Mouse (Mus musculus): ENCODE measurements at regions not wholly inside any gene's neighbourhood (a gene's known extent, or its start where the extent isn't known, plus 50 kb on each side); places are given as distances from the start of the nearest gene placed in this dataset.
A peak's percentile ranks its signal among the peaks of the same experiment; 100 is the strongest.

DNA sequence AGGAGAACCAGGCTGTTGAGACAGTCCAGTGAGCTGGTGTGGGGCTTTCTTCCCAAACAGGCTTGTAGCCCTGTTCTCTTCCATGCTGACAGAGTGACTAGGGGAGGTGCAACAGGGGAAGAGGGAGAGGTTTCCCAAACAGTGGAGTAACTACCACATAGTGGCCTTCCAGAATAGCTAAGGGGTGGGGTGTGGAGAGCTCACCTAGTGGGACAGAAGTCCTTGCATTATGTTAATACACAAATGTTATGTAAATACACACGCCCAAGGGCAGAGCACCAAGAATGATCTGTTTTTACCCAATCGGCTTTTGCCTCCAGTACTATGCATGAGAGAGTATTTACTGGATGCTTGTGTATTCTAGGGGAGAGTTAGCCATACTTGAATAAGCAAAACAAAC is 226.6 kb upstream of the Hs6st1 start:
- ATAC-seq, result no peak

DNA sequence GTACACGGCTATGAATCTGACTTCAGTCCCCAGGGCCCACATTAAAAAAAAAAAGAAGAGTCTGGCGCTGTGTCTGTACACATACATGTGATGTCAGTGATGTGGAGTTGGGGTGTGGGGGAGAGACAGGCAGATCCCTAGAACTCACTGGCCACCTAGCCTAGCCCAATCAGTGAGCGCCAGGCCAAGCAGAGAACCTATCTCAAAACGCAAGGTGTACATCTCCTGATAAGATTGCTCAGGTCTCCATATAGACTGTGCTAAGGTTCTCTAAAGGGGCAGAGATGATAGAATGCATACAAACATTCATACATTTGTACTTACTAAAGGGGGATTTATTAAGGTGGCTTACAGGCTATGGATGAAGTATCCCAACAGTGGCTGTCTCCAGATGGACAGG is 225.5 kb upstream of the Hs6st1 start:
- ATAC-seq, result no peak

DNA sequence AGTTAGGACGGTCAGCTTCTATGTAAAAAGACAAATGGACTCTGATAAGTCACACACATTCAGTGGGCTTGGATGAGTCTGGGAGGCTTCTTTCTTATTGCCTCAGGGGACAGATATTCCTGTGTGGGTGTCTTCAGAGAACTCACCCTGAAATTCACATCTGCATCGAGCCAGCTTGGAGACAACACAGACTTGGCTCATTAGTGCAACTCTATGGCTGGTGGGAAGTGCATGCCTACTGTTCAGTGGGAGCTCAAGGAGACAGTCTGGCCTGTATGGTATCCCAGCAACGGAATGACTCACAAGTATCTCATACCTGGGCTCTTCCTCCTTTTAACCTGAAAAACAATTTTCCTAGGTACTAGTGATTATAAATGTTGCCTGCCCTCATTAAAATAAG is 224.6 kb upstream of the Hs6st1 start:
- ATAC-seq, result no peak

DNA sequence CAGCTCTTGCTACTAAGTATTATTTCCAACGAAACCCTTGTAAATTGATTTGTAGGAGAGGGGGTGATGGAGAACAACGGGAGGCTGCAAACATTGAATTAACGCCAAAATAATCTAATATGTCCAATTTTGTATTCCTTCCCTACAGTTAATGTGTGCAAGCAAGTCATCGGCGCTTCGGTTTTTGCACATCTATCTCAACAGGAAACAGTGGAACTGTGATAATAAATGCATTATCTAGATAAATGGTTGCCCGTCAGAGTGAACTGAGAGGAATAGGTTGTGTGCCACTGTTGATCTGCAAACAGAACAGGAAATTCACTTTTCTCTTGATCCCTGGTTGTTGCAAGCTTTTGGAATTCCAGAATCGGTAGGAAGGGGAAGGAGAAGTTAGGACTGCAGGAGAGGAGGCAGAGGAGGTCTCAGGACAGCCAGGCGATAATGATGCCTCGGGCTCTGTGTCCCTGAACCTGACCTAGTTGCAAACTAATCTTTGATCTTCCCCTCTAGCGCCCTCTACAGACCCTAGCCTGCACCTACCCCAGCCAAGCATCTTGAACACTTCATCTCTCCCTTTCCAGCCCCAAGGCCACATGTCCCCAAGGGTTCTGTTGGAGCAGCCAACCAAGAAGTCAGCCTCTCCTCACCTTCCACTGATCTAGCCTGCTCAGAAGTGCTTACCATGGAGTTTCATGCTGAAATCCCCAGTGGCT is 221.8 kb upstream of the Hs6st1 start:
- ATAC-seq, result no peak

DNA sequence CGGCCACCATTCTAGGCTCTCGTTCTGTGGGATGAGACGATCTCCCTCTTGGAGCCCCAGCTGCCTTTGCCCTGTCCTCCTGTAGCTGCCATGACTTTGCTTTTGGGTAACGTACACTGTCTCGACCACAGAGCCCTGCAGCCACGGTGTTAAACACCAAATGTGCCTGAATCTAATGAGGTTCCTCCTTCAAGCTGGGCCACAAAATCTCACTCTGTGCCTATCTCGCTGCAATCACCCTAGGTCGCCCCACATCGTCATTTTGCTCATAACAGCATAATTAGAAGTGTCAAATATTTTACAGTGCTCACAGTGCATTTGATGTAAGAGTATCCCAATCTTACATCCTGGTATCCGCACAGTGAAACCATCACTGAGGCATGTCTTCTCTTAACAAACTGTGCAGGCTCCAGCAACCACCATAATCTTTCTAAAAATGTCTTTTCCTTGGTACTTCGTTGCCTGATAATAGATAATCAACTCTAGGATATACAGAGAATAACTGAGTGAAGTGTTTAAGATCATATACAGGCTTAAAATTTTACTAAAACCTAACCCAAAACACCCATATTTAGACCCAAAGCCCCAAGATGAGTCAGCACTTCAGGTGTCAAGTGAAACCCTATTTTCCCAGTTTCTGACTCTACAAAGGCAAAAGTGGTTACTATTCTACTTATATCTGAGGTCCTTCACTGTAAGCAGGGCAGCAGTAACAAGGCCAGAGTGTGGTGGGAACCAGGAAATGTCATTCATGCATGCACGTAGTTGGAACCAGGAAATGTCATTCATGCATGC is 219.8 kb upstream of the Hs6st1 start:
- no peak for ATAC-seq

DNA sequence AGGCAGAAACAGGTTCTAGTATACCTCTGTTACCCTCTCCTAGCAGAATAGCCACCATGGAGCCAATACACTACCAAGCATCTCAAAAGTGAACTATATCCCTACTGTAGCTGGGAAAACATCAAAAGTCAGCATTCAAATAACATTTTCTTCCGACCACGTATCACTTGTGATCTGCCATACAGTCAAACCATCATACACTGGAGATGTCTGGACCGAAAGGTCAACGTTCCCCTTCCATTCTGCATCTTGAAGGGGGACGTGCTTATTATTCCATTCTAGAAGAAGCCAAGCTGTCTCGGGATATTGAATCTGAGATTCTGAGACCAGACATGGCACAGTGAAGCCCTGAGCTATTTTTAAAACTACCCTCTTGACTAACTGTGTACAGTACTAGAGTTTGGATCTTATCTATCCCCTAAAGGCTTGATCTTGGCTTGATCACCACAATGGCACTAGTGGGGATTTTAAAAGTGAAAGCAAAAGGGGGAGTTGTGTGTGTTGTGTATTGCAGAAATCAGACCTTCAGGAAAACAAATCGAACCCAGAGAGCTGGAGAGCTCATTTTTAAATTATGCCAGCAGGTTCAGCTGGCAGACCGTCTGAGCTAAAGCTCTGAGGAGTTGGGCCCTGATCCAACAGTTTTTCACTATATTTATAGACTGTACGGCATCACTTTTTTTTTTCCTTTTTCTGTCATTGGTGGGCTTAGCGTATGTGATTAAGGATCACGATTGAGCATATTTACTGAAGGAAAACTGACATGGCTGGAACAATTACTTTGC is 218.6 kb upstream of the Hs6st1 start:
- no peak for ATAC-seq

DNA sequence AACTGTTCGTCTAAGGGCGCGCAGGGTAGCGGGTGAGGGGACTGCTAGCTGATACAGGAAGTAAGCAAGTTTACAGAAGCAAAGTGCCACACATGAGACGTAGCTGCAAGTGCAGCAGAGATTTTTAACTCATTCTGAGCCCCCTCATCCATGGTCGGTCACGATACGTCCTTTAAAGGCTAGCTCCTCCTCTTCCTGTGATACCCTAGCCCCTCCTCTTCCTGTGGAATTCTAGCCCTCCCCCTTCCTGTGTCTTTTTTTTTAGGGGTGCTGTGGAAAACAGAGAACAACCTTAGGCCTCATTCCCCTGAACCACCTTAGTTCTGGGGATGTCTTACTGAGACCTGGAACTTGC is 218.0 kb upstream of the Hs6st1 start:
- ATAC-seq, result no peak

DNA sequence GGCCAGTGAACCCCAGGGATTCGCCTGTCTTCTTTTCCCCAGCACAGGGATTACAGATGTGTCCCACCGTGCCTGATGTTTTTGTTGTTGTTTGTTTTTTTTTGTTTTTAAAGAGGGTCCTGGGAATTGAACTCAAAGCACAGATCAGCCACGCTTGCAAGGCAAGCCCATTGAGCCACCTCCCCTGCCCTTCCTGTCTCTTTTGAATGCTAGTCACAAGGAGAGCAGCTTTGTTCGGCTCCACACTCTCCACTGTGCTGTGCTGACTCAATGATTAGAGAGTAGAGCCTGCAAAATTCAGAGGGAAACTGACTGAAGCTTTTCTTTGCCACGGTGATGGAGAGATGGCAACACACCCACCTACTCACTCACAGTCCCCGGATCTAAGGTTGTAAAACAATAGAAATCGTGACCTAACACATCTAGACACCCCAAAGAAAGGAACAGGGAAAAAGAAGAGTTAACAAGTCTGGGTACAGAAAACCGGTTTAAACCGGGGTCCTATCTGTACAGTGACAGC is 217.6 kb upstream of the Hs6st1 start:
- no peak for ATAC-seq

DNA sequence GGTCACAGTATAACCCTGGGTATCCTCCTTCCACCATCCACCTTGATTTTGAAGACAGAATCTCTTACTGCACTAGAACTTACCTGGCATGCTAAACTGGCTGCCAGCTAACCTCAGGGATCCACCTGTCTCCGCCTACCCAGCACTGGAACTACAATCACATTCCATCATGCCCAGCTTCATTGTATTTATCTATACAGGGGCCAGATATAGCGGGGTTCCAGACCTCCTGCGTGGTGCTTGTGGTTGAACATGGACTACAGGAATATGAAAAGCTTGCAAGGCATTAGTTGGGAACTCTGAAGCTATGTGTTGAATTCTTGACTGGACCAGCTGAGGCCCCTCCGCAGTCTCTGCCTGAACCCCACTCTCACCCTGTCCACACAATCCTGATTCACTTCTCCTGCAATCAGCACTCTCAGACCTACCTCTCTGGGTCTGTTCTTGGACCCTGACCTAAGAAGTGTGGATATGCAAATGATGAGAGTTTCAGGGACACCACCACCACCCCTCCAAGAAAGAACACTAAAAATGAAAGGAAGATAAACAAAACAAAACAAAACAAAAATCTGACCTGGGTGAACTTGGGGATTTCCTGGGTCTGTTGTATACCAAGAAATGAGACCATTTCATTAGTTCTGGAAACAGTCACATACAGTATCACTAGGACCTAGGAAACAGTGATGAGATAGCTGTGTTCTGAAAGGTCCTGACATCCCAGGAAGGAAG is 216.4 kb upstream of the Hs6st1 start:
- no peak for ATAC-seq

DNA sequence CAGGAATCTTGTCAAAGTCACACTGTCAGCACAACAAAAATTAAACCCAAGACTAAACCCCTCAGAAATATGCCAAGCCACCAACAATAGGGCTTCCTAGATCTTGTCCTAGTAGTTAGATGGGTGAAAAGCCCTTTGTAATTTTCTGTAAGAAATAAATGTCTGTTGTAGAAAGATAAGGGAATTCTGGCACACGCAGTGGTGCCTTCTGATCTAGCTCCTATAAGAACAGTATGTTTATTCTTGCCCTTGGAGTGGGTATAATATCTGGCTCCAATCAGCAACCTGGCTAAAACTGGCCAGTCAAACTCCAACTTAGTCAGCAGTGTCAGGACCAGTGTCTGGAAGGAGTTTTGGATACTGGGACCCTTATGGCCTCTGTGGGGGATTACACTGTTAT is 215.2 kb upstream of the Hs6st1 start:
- ATAC-seq, result no peak

DNA sequence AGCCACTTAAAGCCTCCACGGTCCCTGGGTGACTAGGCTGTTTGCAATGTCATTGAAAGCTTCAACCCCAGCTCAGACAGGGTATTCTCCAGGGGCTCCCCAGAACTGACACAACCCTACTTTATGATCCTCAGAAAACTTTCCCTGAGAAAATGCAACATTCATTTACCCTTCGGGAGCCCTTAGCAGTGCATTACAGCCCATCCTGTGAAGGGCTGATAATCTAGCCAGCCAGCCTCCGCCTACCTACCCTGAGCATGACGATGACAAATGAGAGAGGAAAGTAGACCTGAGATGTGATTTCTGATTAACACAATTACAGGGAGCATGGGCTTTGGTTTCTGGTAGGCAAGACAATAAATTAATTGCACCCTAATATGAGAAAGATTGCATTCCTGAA is 212.6 kb upstream of the Hs6st1 start:
- ATAC-seq, result no peak

DNA sequence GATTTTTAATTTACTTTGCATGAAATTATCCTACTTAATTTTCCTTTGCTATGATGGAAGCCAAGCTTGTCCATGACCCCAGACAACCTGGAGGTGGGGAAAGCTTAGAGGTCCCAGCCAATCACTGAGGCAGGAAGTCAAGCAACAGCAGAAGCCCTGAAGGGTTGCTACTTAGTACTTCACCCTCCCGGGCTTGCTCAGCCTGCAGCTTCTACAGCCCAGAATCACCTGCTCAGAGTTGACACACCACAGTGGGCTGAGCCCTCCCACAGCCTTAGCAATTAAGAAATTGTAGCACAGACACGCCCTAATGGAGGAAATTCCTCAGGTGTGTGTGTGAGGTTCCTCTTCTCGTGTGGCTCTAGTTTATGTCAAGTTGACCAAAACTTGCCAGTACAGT is 209.9 kb upstream of the Hs6st1 start:
- ATAC-seq, result no peak

DNA sequence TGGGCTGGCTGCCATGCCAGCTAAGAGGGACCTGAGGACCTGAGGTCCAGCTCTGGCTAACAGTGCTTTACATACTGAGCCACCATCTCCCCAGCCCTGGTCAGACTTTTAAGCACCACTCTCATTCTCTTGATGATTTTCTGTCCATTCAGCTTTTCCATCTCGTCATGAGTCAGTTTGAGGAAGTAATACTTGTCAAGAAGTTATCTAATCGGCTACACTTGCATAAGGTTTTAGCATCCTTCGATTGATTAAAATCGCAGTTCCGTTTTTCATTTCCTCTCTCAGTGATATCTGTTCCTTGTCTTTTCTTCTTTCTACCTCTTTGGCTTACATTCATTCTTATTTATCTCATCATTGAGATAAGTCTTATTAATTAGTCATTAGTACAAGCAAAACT is 207.4 kb upstream of the Hs6st1 start:
- ATAC-seq, result peak; percentile 71

DNA sequence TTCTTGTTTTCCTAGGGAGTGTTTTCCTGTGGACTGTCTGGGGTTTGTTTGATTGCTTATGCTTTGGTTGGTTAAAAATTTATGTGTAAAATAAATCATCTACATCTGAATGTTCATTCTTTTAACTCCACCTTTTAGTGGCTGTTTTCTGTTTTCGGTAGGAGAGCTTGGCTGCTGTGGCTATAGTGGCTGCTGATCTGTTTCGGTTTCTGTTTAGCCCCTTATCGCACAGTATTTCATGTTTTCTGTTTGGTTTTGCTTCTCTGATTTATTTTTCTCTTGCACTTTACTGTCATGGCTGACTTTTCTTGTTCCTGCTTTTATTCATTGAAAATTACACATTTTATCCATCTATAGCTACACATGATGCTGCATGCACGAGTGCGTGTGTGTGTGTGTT is 206.0 kb upstream of the Hs6st1 start:
- peak; percentile 74 for ATAC-seq

DNA sequence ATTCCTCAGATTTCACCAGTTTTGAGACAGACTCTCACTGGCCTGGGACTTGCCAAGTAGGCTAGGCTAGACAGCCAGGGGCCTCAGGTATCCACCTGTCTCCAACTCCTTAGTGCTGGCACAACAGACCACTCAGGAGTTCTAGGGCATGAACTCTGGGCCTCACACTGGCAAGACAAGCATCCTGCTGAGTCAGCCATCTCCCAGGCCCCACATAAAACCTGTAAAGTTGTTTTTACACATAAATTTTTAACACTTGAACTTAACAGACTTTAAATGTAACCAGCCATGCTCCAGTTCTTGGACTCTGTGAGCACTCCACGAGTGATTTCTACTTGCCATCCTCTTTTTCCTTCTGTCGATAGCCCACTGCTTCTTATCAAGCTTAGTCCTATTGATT is 205.5 kb upstream of the Hs6st1 start:
- ATAC-seq, result no peak

DNA sequence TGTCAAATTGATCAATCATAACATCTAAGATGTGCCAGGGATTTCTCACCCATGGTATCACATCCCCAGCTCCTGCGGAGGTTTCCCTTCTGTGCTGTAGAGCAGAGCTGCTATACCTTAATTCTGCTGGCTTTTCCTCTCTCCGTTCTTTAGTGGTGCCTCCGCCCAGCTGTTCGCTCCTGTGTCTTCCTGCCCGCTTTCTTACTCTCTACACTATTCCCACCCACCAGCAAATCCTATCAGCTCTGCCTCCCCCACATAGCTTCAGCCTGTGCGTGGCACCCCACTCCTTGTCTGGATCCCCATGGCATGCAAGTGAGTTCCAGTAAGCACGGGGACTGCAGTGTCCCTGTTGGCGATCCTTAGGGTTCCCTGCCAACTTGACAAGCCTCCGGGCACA is 204.0 kb upstream of the Hs6st1 start:
- no peak for ATAC-seq

DNA sequence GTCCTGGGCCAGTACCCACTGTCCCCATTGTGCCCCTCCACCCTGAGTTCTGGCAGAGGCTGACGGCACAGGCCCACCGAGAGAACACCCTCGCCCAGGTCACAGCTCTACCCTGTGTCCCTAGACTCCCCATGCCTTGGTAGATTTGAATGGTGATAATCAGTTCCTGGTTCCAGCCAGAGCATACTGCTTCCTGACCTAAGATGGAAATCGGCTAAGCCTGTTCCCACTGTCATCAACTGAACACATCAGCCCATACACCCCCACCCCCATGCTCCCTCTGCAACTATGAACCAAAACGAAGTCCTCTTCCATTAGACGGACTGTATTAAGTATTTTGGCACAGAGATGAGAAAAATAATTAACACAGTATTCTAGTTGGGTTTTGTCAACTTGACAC is 202.9 kb upstream of the Hs6st1 start:
- no peak for ATAC-seq

DNA sequence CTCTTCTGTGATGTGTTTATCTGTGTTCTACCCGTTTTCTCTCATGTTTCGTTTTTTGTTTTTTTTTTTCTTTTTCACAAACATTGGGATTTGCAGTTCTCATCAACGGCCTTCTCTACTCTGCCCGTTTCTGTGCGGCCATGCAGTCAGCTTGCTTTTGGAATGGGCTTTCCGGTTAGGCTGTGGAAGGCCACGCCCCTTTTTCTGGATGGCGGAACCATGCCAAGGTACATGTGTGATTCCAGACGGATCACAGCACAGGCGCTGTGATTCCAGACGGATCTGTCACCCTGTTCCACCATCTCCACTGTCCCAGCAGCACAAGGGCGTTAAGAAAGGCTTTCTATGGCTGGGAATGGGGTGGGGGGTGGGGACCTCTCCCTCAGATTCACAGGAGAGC is 201.6 kb upstream of the Hs6st1 start:
- ATAC-seq, result no peak

DNA sequence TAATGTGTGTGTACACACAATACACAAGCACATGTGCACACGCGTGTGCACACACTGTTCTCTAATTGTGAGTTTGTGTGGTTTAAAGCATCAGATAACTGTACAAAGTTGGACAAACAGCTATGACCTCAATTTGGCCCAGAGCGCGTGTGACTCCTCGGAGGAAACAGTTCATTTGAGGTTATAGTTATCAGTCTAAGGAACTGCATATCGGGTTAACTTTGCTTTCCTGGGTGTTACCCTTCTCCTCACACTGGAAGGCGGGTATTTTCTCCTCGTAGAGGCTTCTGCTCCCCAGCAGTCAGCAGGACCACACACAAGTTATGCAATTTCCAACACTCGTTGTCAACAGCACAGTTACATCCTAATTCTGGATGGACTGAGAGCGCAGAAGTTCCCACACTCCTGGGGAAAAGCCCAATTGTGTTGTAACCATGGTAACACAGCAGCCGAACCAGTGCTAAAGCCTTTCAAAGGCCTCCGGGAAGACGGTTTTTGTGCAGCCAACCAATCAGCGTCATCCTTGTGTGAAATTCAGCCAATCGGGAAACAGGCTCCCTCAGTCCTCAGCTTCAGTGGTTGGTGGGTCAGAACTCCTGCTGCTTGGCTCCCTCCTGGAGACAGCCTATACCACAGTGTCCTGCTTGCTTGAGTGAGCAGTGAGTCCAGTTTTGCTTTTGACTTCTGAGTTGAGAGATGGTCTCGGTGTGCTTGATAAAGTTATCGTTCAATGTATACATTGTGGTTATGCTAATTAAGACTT is 198.6 kb upstream of the Hs6st1 start:
- ATAC-seq, result no peak

DNA sequence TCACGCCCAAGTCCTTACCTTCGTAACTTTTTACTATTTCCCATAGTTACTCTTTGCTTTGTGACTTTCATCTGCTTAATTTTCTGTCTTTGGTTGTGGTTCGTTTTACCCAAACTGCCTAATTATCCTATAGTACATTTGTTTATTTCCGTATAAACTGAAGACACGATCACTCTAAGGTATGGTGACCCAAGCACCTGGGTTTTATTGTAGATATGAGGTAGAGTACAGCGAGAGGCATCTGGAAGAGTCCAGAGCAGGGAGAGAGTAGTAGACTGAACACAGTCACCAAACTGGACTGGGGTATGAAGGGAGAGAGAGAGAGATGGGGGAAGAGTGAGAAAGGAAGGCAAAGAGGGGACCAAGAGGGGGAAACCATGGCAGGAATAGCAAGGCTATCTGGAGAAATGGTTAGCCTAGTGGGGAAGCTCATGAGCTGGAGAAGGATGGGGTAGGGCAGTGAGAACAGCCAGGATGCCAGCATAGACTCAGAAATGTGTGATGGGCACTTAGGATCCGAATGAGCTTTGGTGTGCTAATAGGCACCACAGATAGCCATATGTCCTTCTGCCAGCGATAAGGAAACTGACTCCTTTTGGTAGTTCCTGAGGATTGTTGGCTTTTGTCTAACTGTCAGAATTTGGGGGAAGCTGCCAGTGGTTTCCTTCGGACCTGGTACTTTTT is 197.9 kb upstream of the Hs6st1 start:
- no peak for ATAC-seq

DNA sequence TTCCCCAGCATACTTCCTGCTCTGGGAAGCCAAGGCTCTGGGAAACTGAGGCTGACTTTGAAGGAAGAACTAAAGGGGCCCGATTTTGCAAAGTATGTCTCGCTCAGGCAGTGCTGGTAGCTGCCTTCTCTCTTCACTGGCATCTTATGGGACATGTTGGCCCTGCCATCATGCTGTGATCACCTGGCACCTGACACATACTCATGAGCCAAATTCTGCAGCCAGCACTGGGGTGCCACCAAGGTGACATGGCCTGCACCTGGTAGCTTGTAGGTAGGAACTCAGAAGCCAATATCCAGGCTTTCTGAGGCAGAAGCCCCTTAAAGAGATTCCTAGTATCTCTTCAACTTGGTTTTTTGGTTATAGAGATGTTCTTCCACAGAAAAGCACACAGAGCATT is 195.2 kb upstream of the Hs6st1 start:
- ATAC-seq, result no peak
